Comparison of ENCODE assay signal across 1 mouse cellular context in the genomic region with DNA sequence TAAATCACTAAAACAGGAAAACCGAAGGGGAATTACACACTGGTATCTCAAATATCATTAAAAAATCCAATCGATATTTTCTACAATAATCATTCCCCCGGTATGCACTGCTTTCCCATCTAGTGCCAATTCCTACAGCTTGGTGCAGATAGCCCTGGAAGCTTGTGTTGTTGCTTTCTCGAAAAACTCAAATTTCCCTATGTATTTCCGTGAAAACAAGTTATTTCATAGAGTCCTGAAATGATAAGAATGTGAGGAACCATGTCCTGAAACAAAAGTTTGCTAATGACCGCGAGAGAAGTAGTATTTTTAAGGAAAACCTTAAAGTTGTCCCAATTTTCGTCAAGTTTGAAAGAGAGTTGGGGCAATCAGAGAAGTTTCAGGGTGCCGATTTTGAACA.
TF ChIP-seq lines count a peak whose summit lies in the region.

No protein-coding gene starts in this region.

TF ChIP-seq in MEL, 35 proteins besides CTCF, POLR2A, EP300 and RAD21:
- no peak for TF ChIP-seq RCOR1 (IDR thresholded peaks at IDR 0.05; ENCODE audit: low read depth, low read length)
- TF ChIP-seq GATA1 (IDR thresholded peaks at IDR 0.05; ENCODE audit: low read depth, low read length): no peak
- no peak for TF ChIP-seq USF1 (IDR thresholded peaks at IDR 0.05; ENCODE audit: low read depth, low read length)
- no peak for TF ChIP-seq MEF2A (IDR thresholded peaks at IDR 0.05; ENCODE audit: extremely low read depth, insufficient replicate concordance, low read depth, low read length, poor library complexity, severe bottlenecking)
- no peak for TF ChIP-seq USF2 (IDR thresholded peaks at IDR 0.05; ENCODE audit: borderline replicate concordance in 1 of 2, insufficient read depth in 1 of 2, low read depth in 1 of 2, low read length in 2 of 2)
- TF ChIP-seq SMC3 (IDR thresholded peaks at IDR 0.05; ENCODE audit: low read depth, low read length): no peak
- TF ChIP-seq ZMIZ1 (IDR thresholded peaks at IDR 0.05; ENCODE audit: low read depth, low read length): no peak
- no peak for TF ChIP-seq BHLHE40 (IDR thresholded peaks at IDR 0.05; ENCODE audit: borderline replicate concordance, low read depth, low read length)
- TF ChIP-seq GABPA (IDR thresholded peaks at IDR 0.05; ENCODE audit: low read depth, low read length): no peak
- TF ChIP-seq MAZ (IDR thresholded peaks at IDR 0.05; ENCODE audit: low read depth, low read length): no peak
- no peak for TF ChIP-seq ETS1 (IDR thresholded peaks at IDR 0.05; ENCODE audit: low read depth, low read length)
- no peak for TF ChIP-seq KAT2A (conservative IDR thresholded peaks at IDR 0.05; ENCODE audit: low read depth, low read length)
- TF ChIP-seq E2F4 (IDR thresholded peaks at IDR 0.05; ENCODE audit: borderline replicate concordance, low read depth, low read length): no peak
- TF ChIP-seq TCF12 (IDR thresholded peaks at IDR 0.05; ENCODE audit: low read depth, low read length): no peak
- no peak for TF ChIP-seq ZC3H11A (IDR thresholded peaks at IDR 0.05; ENCODE audit: low read depth, low read length)
- TF ChIP-seq ELF1 (IDR thresholded peaks at IDR 0.05; ENCODE audit: low read depth, low read length): no peak
